In the genomic region with DNA sequence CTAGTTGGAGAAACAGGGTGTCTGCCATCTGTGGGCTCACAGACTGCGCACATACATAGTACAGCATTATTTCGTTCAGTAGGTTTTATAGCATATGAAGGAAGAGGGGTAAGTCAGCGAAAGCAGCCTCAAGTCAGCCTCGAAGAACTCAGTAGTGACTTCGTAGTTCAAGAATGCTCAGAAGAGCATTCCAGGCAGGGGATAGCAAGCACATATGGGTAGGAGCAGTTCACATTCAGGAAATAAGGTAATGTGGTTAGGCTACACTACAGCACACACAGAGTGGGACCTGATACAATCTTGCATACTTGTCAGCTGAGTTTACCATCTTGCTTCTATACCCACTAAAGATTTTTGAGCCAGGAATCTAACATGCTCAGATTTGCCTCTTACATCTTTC, we compare ENCODE assay signal across 25 mouse cellular contexts.
"Had no signal": no experiment of that assay in that cellular context is flagged by ENCODE, and none has a peak within 500 bp of the region (broad histone marks: within the 10 kb centered on the region; RNA-seq: fewer than 3 reads in every experiment).

No protein-coding gene starts in this region.

- H3K4me1 ChIP-seq: hindbrain, embryonic 13.5 days; hindbrain, embryonic 15.5 days; kidney, embryonic 15.5 days; limb, embryonic 12.5 days; liver, embryonic 13.5 days; liver, embryonic 15.5 days had no signal

- H3K27ac ChIP-seq: heart, adult 2 months; heart, embryonic 13.5 days; heart, embryonic 15.5 days; hindbrain, embryonic 13.5 days; hindbrain, embryonic 15.5 days; hindbrain, postnatal 0 days; kidney, embryonic 15.5 days; kidney, postnatal 0 days; limb, embryonic 12.5 days; liver, embryonic 13.5 days; liver, embryonic 15.5 days had no signal

- ATAC-seq: hindbrain, postnatal 0 days; intestine, embryonic 16.5 days had no signal

- DNase-seq: gastrocnemius, postnatal 14 days; gastrocnemius, postnatal 36 days; heart, adult 11 months; heart, adult 2 months; heart, postnatal 14 days; heart, postnatal 36 days; kidney, adult 11 months; kidney, postnatal 14 days; kidney, postnatal 36 days; layer of hippocampus, adult 9-11 months; layer of hippocampus, postnatal 36 days; liver; liver, embryonic 13.5 days had no signal

- H3K36me3 ChIP-seq: hindbrain, embryonic 13.5 days; hindbrain, embryonic 15.5 days had no signal

- H3K27me3 ChIP-seq: heart, embryonic 13.5 days; heart, embryonic 15.5 days; hindbrain, embryonic 13.5 days; hindbrain, embryonic 15.5 days; kidney, embryonic 15.5 days; limb, embryonic 12.5 days; liver, embryonic 13.5 days; liver, embryonic 15.5 days had no signal

- H3K4me3 ChIP-seq: heart, adult 2 months; heart, embryonic 13.5 days; heart, embryonic 15.5 days; hindbrain, embryonic 13.5 days; hindbrain, embryonic 15.5 days; kidney, embryonic 15.5 days; limb, embryonic 12.5 days; liver, embryonic 13.5 days; liver, embryonic 15.5 days had no signal

- H3K9me3 ChIP-seq: heart, embryonic 13.5 days; heart, embryonic 15.5 days; hindbrain, embryonic 13.5 days; hindbrain, embryonic 15.5 days; kidney, embryonic 15.5 days; limb, embryonic 12.5 days; liver, embryonic 13.5 days; liver, embryonic 15.5 days had no signal

- H3K9ac ChIP-seq: heart, embryonic 13.5 days; heart, embryonic 15.5 days; hindbrain, embryonic 13.5 days; hindbrain, embryonic 15.5 days; kidney, embryonic 15.5 days; limb, embryonic 12.5 days; liver, embryonic 13.5 days; liver, embryonic 15.5 days had no signal

- H3K4me2 ChIP-seq: heart, embryonic 11.5 days; heart, embryonic 13.5 days; heart, embryonic 15.5 days; hindbrain, embryonic 13.5 days; hindbrain, embryonic 15.5 days; kidney, embryonic 15.5 days; limb, embryonic 12.5 days; liver, embryonic 11.5 days; liver, embryonic 13.5 days; liver, embryonic 15.5 days had no signal
